Mouse (Mus musculus) intestine, embryonic 16.5 days (tissue): ENCODE data around the gene Ank2. TPM values are rescaled to one million over a fixed set of nuclear protein-coding genes. Genes with fewer than 3 reads are reported as not detected.

Source experiments
- ATAC-seq: fragments of 200-750 bp; cut with Nextera tagmentation; 2 replicates; pipeline ENCODE4 v1.8.0; 2017; ENCODE audit warnings: moderate TSS enrichment, moderate library complexity
- H3K27ac ChIP-seq: fragments of 300-500 bp; sonication (generic); 2 replicates; pipeline ENCODE4 v1.5.1; 2014; ENCODE audit warnings: mild to moderate bottlenecking, low read length
- H3K27me3 ChIP-seq: fragments of 300-500 bp; sonication (generic); replicated peaks from 2 replicates; pipeline ENCODE4 v1.6.1; 2014; ENCODE audit warnings: low read length, control low read depth, mixed read lengths; ENCODE audit not compliant: control insufficient read depth, insufficient read depth
- H3K36me3 ChIP-seq: fragments of 300-500 bp; sonication (generic); 2 replicates; pipeline ENCODE4 v1.6.1; 2014; ENCODE audit warnings: low read length, control low read depth; ENCODE audit not compliant: control insufficient read depth, insufficient read depth
- H3K4me1 ChIP-seq: fragments of 300-500 bp; sonication (generic); 2 replicates; pipeline ENCODE4 v1.6.1; 2014; ENCODE audit warnings: low read length, control low read depth, mixed read lengths; ENCODE audit not compliant: control insufficient read depth, insufficient read depth
- H3K4me2 ChIP-seq: fragments of 300-500 bp; sonication (generic); 2 replicates; pipeline ENCODE4 v1.6.1; 2014; ENCODE audit warnings: low read depth, low read length, control low read depth
- H3K4me3 ChIP-seq: fragments of 300-500 bp; sonication (generic); 2 replicates; pipeline ENCODE4 v1.5.1; 2014; ENCODE audit warnings: mild to moderate bottlenecking, low read length
- H3K9ac ChIP-seq: fragments of 300-500 bp; sonication (generic); 2 replicates; pipeline ENCODE4 v1.6.1; 2014; ENCODE audit warnings: low read depth, low read length
- H3K9me3 ChIP-seq: fragments of 300-500 bp; sonication (generic); 2 replicates; pipeline ENCODE4 v1.6.1; 2016; ENCODE audit warnings: low read length, control low read depth; ENCODE audit not compliant: control insufficient read depth
- WGBS: fragments of 180-500 bp; shearing (Covaris S2); extraction: QIAGEN DNeasy Blood & Tissue Kit; methylation state at CpG from one replicate; pipeline ENCODE4 v1.1.7; 2014; 5-methylcytosine and 5-hydroxymethylcytosine counted together
- polyA plus RNA-seq: library from polyadenylated mRNA; unstranded; fragments of >200 nt; fragmentation: Nextera tagmentation; extraction: Ambion mirVana; gene quantifications from 2 replicates; pipeline ENCODE4 v1.2.1, GENCODE M21; 2015

Ank2 gene
- polyA plus RNA-seq, 1 experiment from 2014 or later: 15.8 TPM

GRCm38 (mm10) chr3:127525188-127525819 is 26.2 kb upstream of the Ank2 start:
- H3K27me3 ChIP-seq: no peaks in the 10 kb centered on the region
- no peak overlapping the region for H3K4me3 ChIP-seq
- WGBS: 68% methylated on average over 8 of the region's 8 CpGs
- no peaks in the 10 kb centered on the region for H3K4me1 ChIP-seq
- no peak overlapping the region for H3K9ac ChIP-seq
- no peaks in the 10 kb centered on the region for H3K36me3 ChIP-seq
- no peak overlapping the region for H3K4me2 ChIP-seq
- H3K27ac ChIP-seq: no peak overlapping the region
- ATAC-seq: no peak
- H3K9me3 ChIP-seq: no peaks in the 10 kb centered on the region

DNA sequence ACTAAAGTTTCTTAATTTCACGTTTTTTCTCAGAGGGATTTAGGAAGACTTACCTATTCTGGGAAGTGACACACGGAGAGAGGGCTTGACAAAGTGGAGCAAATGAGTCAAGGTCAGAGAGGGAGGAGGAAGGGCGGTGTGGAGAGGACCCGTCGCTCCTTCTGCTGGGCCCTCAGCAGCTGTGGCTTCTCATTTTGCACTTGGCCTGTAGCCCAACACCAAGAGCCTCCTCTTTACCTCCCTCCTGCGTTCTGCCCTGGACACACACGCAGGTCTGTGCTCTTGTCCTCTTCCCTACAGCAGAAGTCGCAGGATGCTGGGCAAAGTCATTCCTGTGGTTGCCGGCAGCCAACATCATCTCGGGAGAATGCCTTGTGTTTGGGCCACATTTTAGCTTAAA is 22.0 kb upstream of the Ank2 start:
- H3K36me3 ChIP-seq: no peaks in the 10 kb centered on the region
- H3K9me3 ChIP-seq: no peaks in the 10 kb centered on the region
- H3K27me3 ChIP-seq: no peaks in the 10 kb centered on the region
- no peak overlapping the region for H3K4me3 ChIP-seq
- H3K4me1 ChIP-seq: no peaks in the 10 kb centered on the region
- 52% methylated on average over 10 of the region's 10 CpGs for WGBS
- no peak overlapping the region for H3K4me2 ChIP-seq
- H3K27ac ChIP-seq: no peak overlapping the region
- H3K9ac ChIP-seq: no peak overlapping the region
- ATAC-seq: 0 out of 2 replicates have a peak, but pooled peaks have one; percentile 36

- Histone ChIP-seq H3K4me3 (no peak overlapping the region), H3K9me3 (no peaks in the 10 kb centered on the region), H3K36me3 (no peaks in the 10 kb centered on the region), H3K4me2 (no peak overlapping the region), H3K27me3 (no peaks in the 10 kb centered on the region), H3K4me1 (no peaks in the 10 kb centered on the region), H3K9ac (no peak overlapping the region), H3K27ac (no peak overlapping the region)
- WGBS: 76% methylated on average over 6 of the region's 6 CpGs
- no peak for ATAC-seq
Observed at GRCm38 (mm10) chr3:127520300-127520699, 21.1 kb upstream of the Ank2 start.

DNA sequence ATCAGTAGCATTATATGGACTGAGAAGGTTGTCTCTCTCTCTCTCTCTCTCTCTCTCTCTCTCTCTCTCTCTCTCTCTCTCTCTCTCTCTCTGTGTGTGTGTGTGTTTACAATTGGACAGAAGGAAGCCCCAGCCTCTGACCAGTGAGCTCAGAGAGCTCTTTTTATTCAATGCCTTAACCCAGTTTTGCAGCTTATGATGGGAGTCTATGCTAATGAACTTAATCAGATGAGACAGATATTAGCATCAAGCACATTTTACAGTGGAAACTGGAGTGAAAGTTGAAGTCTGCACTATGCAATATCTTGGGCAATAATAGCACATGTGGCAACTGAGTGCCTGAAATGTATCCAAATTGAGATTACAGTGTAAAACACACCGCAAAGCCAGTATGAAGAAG is 16.1 kb upstream of the Ank2 start:
- ATAC-seq: no peak
- H3K27me3 ChIP-seq: no peaks in the 10 kb centered on the region
- H3K9ac ChIP-seq: no peak overlapping the region
- no peak overlapping the region for H3K4me3 ChIP-seq
- H3K4me1 ChIP-seq: no peaks in the 10 kb centered on the region
- H3K4me2 ChIP-seq: no peak overlapping the region
- WGBS: 95% methylated on average over 1 of the region's 1 CpGs
- H3K36me3 ChIP-seq: no peaks in the 10 kb centered on the region
- H3K9me3 ChIP-seq: no peaks in the 10 kb centered on the region
- no peak overlapping the region for H3K27ac ChIP-seq

DNA sequence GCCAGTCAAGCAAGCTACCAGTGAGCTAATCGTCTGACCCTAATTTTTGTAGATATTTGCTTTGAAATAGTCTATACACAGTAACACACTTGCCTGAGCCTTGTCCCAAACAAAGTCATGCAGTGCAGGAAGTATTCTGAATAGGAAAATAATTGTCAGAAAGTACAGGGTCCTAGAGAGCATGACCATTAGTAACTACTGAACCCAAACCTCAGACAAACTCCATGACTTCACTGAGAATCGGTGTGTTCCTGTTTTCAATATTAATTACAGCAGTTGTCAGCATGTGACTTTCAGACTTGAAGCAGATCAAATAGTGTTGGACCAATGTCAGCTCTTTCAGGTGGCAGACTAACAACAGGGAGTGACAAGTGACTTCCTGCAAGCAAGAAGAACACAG is 14.5 kb upstream of the Ank2 start:
- H3K27ac ChIP-seq: no peak overlapping the region
- WGBS: 71% methylated on average over 2 of the region's 2 CpGs
- ATAC-seq: no peak

GRCm38 (mm10) chr3:127512794-127513335 is 13.7 kb upstream of the Ank2 start:
- H3K27me3 ChIP-seq: no peaks in the 10 kb centered on the region
- H3K4me2 ChIP-seq: no peak overlapping the region
- H3K4me1 ChIP-seq: no peaks in the 10 kb centered on the region
- no peak overlapping the region for H3K4me3 ChIP-seq
- H3K27ac ChIP-seq: no peak overlapping the region
- H3K9me3 ChIP-seq: no peaks in the 10 kb centered on the region
- no peak overlapping the region for H3K9ac ChIP-seq
- 72% methylated on average over 15 of the region's 15 CpGs for WGBS
- H3K36me3 ChIP-seq: no peaks in the 10 kb centered on the region
- no peak for ATAC-seq

More for the DNA sequence above, 14.5 kb upstream of the Ank2 start:
- Histone ChIP-seq H3K4me1 (no peaks in the 10 kb centered on the region), H3K9ac (no peak overlapping the region), H3K36me3 (no peaks in the 10 kb centered on the region), H3K4me3 (no peak overlapping the region), H3K27me3 (no peaks in the 10 kb centered on the region), H3K4me2 (no peak overlapping the region), H3K9me3 (no peaks in the 10 kb centered on the region)

- ATAC-seq: no peak
- no peaks in the 10 kb centered on the region for H3K9me3 ChIP-seq
- no peak overlapping the region for H3K27ac ChIP-seq
- no peak overlapping the region for H3K4me3 ChIP-seq
- no peaks in the 10 kb centered on the region for H3K36me3 ChIP-seq
- no peak overlapping the region for H3K4me2 ChIP-seq
- no peaks in the 10 kb centered on the region for H3K27me3 ChIP-seq
- H3K4me1 ChIP-seq: no peaks in the 10 kb centered on the region
- WGBS: 78% methylated on average over 12 of the region's 12 CpGs
- no peak overlapping the region for H3K9ac ChIP-seq
Observed at GRCm38 (mm10) chr3:127511786-127512746, 12.9 kb upstream of the Ank2 start.

DNA sequence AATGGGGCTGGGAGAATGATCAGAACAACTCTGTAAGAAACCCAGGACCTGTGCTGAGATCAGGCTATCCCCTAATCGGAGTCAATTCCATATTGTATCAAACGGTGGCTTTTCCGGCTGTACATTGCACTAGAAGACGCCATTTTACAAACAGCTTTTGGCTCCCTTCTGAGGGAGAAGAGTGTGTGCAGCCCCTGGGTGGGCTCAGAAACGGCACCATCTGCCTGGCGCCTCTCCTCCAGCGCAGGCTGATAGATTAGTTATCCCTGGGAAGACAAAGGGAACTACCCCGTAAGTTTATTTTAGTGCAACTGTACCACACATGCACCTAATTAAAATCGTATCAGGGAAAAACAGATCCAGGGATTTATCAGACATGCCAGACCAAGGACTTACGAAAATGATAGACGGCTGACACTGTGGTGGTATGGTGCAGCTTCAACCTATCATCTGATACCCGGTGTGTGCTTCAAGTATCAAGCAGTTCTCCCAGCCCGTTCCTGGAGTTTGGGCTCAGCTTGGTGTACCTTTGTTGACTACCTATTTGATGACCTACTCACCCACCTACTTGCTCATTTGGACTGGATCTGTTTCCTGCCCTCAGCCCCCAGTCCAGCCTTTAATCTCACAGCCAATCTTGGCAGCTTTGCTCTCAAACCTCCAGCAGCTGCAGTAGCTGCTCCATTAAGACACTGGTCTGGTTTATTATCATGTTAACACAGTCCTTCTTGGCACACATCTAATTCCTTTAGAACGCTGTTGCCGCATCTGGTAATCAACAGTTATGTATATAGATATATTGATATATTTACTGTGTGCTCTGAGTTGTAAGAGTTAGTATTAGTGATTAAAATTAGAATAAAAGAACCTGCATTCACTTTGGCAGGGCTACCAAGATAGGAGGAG is 9.0 kb upstream of the Ank2 start:
- 76% methylated on average over 15 of the region's 15 CpGs for WGBS
- Histone ChIP-seq H3K27me3 (no peaks in the 10 kb centered on the region), H3K4me1 (no peaks in the 10 kb centered on the region), H3K36me3 (no peaks in the 10 kb centered on the region), H3K9ac (no peak overlapping the region), H3K27ac (no peak overlapping the region), H3K4me3 (no peak overlapping the region), H3K9me3 (no peaks in the 10 kb centered on the region), H3K4me2 (no peak overlapping the region)
- no peak for ATAC-seq
